In genomic region chr10:94344631-94345417, GRCm38 (mm10) we compare ENCODE assay signal across 15 mouse cellular contexts. TPM values are rescaled to one million over a fixed set of nuclear protein-coding genes. Genes with fewer than 3 reads are reported as not detected.
DNase-seq lines count a peak whose midpoint lies in the region; ATAC-seq and TF ChIP-seq lines count a peak whose summit lies in the region.
"Had no signal": no experiment of that assay in that cellular context is flagged by ENCODE, and none has a peak within 500 bp of the region (broad histone marks: within the 10 kb centered on the region; RNA-seq: fewer than 3 reads in every experiment).

No protein-coding gene starts in this region.

- intact Hi-C loops in heart, postnatal 10 days (cut with DNase I): no loop called here
- intact Hi-C loops in left cerebral cortex, postnatal 10 days (cut with DNase I): no loop called here

- peak overlapping the region; percentile 13; the same call in 1 of the 2 replicates for H3K4me3 ChIP-seq in heart, embryonic 13.5 days
- no peak overlapping the region for H3K4me3 ChIP-seq in lung, postnatal 0 days (ENCODE audit: low read depth, low read length)
- no peak overlapping the region for H3K4me3 ChIP-seq in liver, embryonic 11.5 days (ENCODE audit: low read depth, low read length)
- H3K4me3 ChIP-seq in stomach, postnatal 0 days (ENCODE audit: low read depth, low read length): no peak overlapping the region
- H3K4me3 ChIP-seq: hindbrain, embryonic 12.5 days had no signal

- peak overlapping the region; percentile 43 for H3K4me2 ChIP-seq in heart, embryonic 13.5 days
- H3K4me2 ChIP-seq in lung, postnatal 0 days (replicated peaks; ENCODE audit: low read depth, low read length): no peak overlapping the region
- peak overlapping the region; percentile 47 for H3K4me2 ChIP-seq in liver, embryonic 11.5 days
- no peak overlapping the region for H3K4me2 ChIP-seq in stomach, postnatal 0 days (replicated peaks; ENCODE audit: low read depth)
- H3K4me2 ChIP-seq: hindbrain, embryonic 12.5 days had no signal

- peaks cover 13% of the 10 kb centered on the region for H3K4me1 ChIP-seq in heart, embryonic 13.5 days
- no peaks in the 10 kb centered on the region for H3K4me1 ChIP-seq in lung, postnatal 0 days (ENCODE audit: insufficient read depth, low read depth, low read length)
- no peaks in the 10 kb centered on the region for H3K4me1 ChIP-seq in liver, embryonic 11.5 days (replicated peaks; ENCODE audit: control insufficient read depth, insufficient read depth, low read length)
- no peaks in the 10 kb centered on the region for H3K4me1 ChIP-seq in stomach, postnatal 0 days (replicated peaks; ENCODE audit: control insufficient read depth, insufficient read depth)

- no peak for ATAC-seq in heart, embryonic 13.5 days (ENCODE audit: extremely low read depth, insufficient number of reproducible peaks, low FRiP score, low TSS enrichment)
- ATAC-seq in lung, postnatal 0 days: peak; percentile 44
- ATAC-seq in liver, embryonic 11.5 days (replicated peaks; ENCODE audit: low FRiP score): peak; percentile 51; the same call in 1 of the 2 replicates
- ATAC-seq in stomach, postnatal 0 days (ENCODE audit: low FRiP score, low TSS enrichment): peak; percentile 38; the same call in 1 of the 2 replicates

- no peaks in the 10 kb centered on the region for H3K36me3 ChIP-seq in heart, embryonic 13.5 days
- H3K36me3 ChIP-seq in lung, postnatal 0 days (ENCODE audit: insufficient read depth, low read length): no peaks in the 10 kb centered on the region
- no peaks in the 10 kb centered on the region for H3K36me3 ChIP-seq in liver, embryonic 11.5 days (ENCODE audit: control insufficient read depth, insufficient read depth, low read length)
- no peaks in the 10 kb centered on the region for H3K36me3 ChIP-seq in stomach, postnatal 0 days (ENCODE audit: control insufficient read depth, insufficient read depth, low read length)
- H3K36me3 ChIP-seq: hindbrain, embryonic 12.5 days had no signal

- WGBS in heart, embryonic 13.5 days: 42% methylated on average over 22 of the region's 22 CpGs
- WGBS in lung, postnatal 0 days: 48% methylated on average over 22 of the region's 22 CpGs
- 39% methylated on average over 22 of the region's 22 CpGs for WGBS in liver, embryonic 11.5 days
- WGBS in stomach, postnatal 0 days: 58% methylated on average over 21 of the region's 22 CpGs

- DNase-seq in heart, postnatal 10 days: no peak
- peak; percentile 29 for DNase-seq in lung, postnatal 0 days (ENCODE audit: low spot score)
- no peak for DNase-seq in lung, postnatal 25 days (ENCODE audit: low spot score)
- no peak for DNase-seq in liver, embryonic 11.5 days (ENCODE audit: low spot score)
- DNase-seq in stomach, postnatal 0 days (ENCODE audit: low spot score): no peak
- no peak for DNase-seq in left cerebral cortex, postnatal 10 days (ENCODE audit: extremely low spot score in 1 of 2, low spot score in 2 of 2)
- DNase-seq in right cerebral cortex, adult 18-20 months: no peak
- DNase-seq: cerebellum, adult 2 months; kidney, postnatal 25 days; lung, postnatal 4 days; thymus, postnatal 14 days had no signal

- no peaks in the 10 kb centered on the region for H3K27me3 ChIP-seq in heart, embryonic 13.5 days (replicated peaks)
- H3K27me3 ChIP-seq in lung, postnatal 0 days (replicated peaks; ENCODE audit: insufficient read depth, low read length): no peaks in the 10 kb centered on the region
- H3K27me3 ChIP-seq in liver, embryonic 11.5 days (replicated peaks; ENCODE audit: control insufficient read depth, insufficient read depth, low read length): no peaks in the 10 kb centered on the region
- H3K27me3 ChIP-seq in stomach, postnatal 0 days (ENCODE audit: control insufficient read depth, insufficient read depth, low read length): no peaks in the 10 kb centered on the region
- H3K27me3 ChIP-seq: hindbrain, embryonic 12.5 days had no signal

- no peak overlapping the region for H3K27ac ChIP-seq in heart, embryonic 13.5 days (replicated peaks)
- H3K27ac ChIP-seq in lung, postnatal 0 days (ENCODE audit: low read length): no peak overlapping the region
- no peak overlapping the region for H3K27ac ChIP-seq in liver, embryonic 11.5 days (ENCODE audit: low read depth, low read length)
- H3K27ac ChIP-seq in stomach, postnatal 0 days (replicated peaks): no peak overlapping the region
- H3K27ac ChIP-seq: hindbrain, embryonic 12.5 days had no signal

- TF ChIP-seq EP300 in lung, postnatal 0 days (IDR thresholded peaks at IDR 0.05): no peak
- no peak for TF ChIP-seq EP300 in stomach, postnatal 0 days (optimal IDR thresholded peaks at IDR 0.05)

- no peak overlapping the region for H3K9ac ChIP-seq in heart, embryonic 13.5 days
- H3K9ac ChIP-seq in lung, postnatal 0 days (replicated peaks; ENCODE audit: low read depth): no peak overlapping the region
- H3K9ac ChIP-seq in liver, embryonic 11.5 days (ENCODE audit: low read depth, low read length): no peak overlapping the region
- H3K9ac ChIP-seq in stomach, postnatal 0 days (ENCODE audit: low read length): no peak overlapping the region
- H3K9ac ChIP-seq: hindbrain, embryonic 12.5 days had no signal

- no peaks in the 10 kb centered on the region for H3K9me3 ChIP-seq in heart, embryonic 13.5 days
- no peaks in the 10 kb centered on the region for H3K9me3 ChIP-seq in lung, postnatal 0 days (ENCODE audit: low read length)
- H3K9me3 ChIP-seq in liver, embryonic 11.5 days (ENCODE audit: control insufficient read depth, low read length): no peaks in the 10 kb centered on the region
- no peaks in the 10 kb centered on the region for H3K9me3 ChIP-seq in stomach, postnatal 0 days (ENCODE audit: control insufficient read depth, low read length)
- H3K9me3 ChIP-seq: hindbrain, embryonic 12.5 days had no signal

- no peak for TF ChIP-seq CTCF in lung, postnatal 0 days (IDR thresholded peaks at IDR 0.05)
- no peak for TF ChIP-seq CTCF in stomach, postnatal 0 days (IDR thresholded peaks at IDR 0.05; ENCODE audit: low read depth)

RNA-seq across cellular contexts. Expression of gene Tmcc3, which starts 33.1 kb away (rescaled TPM):
- polyA plus RNA-seq in heart, embryonic 13.5 days (2015; fragmentation: Nextera tagmentation; extraction: Ambion mirVana): 6.2 and 7.3 TPM in 2 replicates
- total RNA-seq in heart, postnatal 10 days (2021): 10 to 100 TPM; 30.9 to 34.0 TPM
- polyA plus RNA-seq in lung, postnatal 0 days (2015; fragmentation: Nextera tagmentation; extraction: Ambion mirVana): 14.0 and 14.3 TPM in 2 replicates
- polyA plus RNA-seq in liver, embryonic 11.5 days (2014; fragmentation: Nextera tagmentation; extraction: Ambion mirVana): 5.1 and 5.6 TPM in 2 replicates
- polyA plus RNA-seq in stomach, postnatal 0 days (2015; fragmentation: Nextera tagmentation; extraction: Ambion mirVana): 19.8 and 20.8 TPM in 2 replicates
- total RNA-seq in left cerebral cortex, postnatal 10 days (2021): 10 to 100 TPM; 16.0 to 16.7 TPM

RNA-seq across cellular contexts. Expression of gene Gm4792, which starts 46.3 kb away (rescaled TPM):
- polyA plus RNA-seq in heart, embryonic 13.5 days (2015; fragmentation: Nextera tagmentation; extraction: Ambion mirVana): not detected in 2 replicates
- not detected for total RNA-seq in heart, postnatal 10 days (2021)
- not detected in 2 replicates for polyA plus RNA-seq in lung, postnatal 0 days (2015; fragmentation: Nextera tagmentation; extraction: Ambion mirVana)
- polyA plus RNA-seq in liver, embryonic 11.5 days (2014; fragmentation: Nextera tagmentation; extraction: Ambion mirVana): not detected in 2 replicates
- polyA plus RNA-seq in stomach, postnatal 0 days (2015; fragmentation: Nextera tagmentation; extraction: Ambion mirVana): 0.61 and 0.63 TPM in 2 replicates
- not detected for total RNA-seq in left cerebral cortex, postnatal 10 days (2021)
- total RNA-seq: left cerebral cortex, adult 18-20 months had no signal
- polyA plus RNA-seq: cerebellum, adult 2 months; spleen, adult 2 months had no signal

Comparison
In these comparisons a context has a peak if more than half of its experiments do, and no peak if none do; other contexts are left out.
1. H3K4me2 ChIP-seq: peak in heart, embryonic 13.5 days (single experiment) and liver, embryonic 11.5 days (single experiment); none in lung, postnatal 0 days (single experiment) and stomach, postnatal 0 days (single experiment).